Mouse (Mus musculus) ZHBTc4 (cell line): ENCODE data around the gene Tph2.
A peak's percentile ranks its signal among the peaks of the same experiment; 100 is the strongest.

Experiments used
- DNase-seq: peaks from one replicate; pipeline ENCODE4 v3.0.0-alpha.2; 2011; ENCODE audit warnings: low read depth, low spot score

The Tph2 gene

DNA sequence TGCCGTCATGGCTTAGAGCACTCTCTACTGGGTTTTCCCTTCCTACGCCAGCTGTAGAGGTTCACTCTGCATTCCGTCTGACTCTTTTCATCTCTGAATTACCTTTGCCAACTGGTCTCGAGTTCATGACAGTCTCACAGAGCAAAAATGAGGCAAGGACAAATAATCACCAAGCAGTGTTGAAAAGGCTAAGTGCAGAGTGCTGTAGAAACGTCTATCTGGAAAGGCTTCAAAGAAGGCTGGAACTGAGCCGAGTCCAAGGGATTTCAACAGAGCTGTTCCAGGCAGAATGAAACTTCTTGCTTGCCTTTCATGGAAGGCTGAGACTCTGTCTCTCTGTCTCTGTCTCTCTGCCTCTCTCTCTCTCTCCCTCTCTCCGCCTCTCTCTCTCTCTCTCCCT is 47.8 kb downstream of the Tph2 start:
- no peak for DNase-seq

DNA sequence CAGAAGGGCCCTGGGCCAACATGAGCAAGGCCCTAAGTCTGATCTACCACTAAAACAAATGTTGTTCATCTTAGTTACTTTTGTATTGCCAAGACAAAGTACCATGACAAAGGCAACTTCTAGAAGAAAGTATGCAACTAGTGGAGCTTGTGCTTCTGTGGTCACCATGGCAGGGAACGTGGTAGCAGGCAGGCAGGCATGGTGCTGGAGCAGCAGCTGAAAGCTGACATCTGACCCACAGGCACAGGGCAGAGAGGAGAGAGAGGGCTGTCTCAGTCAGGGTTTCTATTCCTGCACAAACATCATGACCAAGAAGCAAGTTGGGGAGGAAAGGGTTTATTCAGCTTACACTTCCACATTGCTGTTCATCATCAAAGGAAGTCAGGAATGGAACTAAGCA is 56.9 kb downstream of the Tph2 start:
- DNase-seq: no peak

DNA sequence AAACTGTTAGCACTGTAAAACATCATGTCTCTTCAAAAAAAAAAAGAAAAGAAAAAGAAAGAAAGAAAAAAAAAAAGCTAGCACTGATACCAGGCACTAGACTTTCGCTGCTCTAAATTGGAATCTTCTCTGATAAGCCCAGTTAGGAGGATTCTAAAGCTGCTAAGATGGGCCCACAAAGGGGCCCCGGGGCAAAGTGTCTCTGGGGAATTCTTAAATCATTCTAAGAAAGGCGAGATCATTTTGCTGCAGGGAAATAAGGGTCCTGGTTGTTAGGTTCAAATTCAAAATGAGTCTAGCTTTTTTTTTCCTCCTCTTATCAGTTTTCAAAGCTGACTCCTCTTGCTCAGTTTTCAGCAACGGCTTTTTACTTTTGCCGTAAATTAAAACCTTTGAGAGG is 59.3 kb downstream of the Tph2 start:
- DNase-seq: no peak

DNA sequence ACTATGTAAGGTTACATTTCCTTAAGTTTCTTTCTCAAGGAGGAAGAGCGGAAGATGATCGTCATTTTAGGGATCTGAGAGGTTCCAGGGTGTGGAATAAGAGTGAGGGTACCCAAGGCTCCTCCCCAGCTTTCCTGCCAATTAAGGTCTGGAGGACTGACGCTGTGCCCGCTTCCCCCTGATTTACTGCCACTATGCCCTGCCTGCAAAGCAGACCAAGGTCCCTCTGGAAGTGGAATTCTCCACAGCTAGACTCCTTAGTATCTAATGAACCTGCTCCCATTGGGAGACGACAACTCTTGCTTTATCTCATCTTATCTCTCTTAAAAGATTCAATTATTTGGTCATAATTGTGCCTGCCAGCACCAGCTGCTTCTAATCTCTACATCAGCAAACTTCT is 59.8 kb downstream of the Tph2 start:
- no peak for DNase-seq

DNA sequence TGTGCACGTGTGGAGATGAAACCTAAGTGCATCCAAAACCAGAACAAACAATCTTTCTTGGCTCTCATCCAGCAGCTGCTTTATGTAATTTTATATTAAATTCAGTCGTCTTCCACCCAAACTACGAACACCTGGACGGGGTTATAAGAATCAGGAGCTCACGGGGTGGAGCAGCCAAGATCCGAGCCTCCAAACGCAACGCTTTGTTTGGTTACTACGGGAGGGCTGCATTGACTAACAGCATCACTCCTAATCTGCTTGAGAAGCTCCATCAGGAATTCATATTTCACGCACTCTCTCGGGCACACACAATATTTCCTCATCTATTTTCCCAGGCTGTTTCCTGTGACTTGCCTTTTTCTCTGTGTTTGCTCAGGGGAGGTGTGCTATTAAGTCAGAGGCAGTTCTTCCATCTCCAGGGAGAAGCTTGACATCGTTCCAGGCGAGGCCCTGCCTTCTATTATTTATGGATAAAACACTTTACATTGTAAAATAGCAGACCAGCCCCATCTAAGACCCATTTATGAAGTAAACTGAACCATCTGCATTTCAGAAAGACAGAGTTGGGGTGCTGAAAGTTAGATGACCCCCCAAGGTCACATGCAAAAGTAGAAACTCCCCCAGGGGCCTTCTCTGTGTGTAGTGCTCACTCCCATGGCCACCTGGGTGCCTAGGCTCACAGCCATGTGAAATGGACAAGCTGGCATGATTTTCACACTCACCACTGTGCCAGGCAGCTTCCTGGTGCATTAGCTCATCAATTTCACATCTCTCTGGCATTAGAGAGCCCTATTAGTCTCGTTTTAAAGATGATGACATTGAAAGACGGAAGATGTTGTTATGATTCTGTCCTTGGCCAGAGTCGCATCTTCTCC is 76.9 kb downstream of the Tph2 start:
- no peak for DNase-seq

DNA sequence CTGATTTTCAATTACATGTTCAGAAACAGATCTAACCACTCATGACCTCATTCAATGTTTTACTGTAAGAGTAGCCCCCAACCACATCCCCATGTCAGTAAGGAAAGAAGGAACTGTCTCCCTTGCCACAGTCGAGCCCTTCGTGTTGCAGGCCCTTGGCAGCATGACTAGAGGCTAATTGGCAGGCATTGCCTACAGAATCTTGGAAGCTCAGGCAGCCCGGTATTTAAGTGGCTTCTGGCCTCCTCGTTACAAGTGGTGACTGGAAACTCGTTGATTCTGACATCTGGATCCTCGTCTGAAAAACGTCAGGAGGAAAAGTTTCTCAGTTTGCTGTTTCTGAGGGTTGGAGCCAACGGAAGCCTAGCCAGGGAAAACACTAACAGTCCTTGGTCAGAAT is 80.6 kb downstream of the Tph2 start:
- no peak for DNase-seq

DNA sequence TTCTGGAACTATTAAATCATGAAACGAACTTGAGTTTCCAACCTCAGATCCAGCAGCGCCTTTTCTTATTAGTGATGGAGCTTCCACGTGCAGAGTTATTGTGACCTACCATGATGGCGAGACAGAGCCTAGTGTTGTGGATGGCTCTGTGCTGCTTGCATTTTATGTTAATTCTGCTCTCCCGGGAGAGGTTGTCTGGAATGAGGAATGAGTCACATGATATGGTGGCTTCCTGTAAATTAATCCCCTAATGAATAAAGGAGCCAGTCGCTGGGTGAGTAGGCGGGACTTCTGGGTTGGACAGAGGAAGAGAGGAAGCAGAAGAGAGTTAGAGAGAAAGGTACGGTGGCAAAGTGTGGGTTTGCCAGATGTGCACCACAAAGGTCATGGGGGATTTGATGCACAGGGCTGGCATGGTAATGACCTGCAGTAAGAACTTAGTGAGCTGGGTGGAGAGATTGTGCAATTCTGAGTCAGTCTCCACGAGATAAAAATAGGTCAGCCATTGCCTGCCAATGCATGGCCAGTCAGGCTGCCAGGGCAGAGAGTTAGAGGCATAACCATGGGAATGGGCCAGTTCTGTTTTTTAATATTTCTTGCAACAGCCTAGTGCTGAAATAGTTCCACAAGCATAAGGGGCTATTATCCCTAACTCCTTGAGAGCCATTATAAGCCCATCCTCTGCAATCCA is 84.8 kb downstream of the Tph2 start:
- DNase-seq: peak; percentile 15

DNA sequence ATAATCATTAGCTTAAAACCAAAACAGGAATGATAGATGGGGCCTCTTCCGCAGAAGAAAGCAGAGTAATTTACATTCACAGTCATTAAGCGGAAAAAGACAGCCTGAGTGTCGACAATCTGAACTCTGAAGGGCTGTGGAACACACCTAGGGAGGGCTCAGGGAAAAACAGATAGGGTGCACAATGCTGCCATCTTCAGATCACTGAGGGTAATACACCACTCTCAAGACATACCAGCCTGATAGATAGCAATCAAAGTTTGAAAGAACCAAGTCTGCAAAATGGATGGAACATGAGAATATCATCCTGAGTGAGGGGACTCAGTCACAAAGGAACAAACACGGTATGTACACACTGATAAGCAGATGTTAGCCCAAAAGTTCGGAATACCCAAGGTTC is 87.7 kb downstream of the Tph2 start:
- peak; percentile 71 for DNase-seq

DNA sequence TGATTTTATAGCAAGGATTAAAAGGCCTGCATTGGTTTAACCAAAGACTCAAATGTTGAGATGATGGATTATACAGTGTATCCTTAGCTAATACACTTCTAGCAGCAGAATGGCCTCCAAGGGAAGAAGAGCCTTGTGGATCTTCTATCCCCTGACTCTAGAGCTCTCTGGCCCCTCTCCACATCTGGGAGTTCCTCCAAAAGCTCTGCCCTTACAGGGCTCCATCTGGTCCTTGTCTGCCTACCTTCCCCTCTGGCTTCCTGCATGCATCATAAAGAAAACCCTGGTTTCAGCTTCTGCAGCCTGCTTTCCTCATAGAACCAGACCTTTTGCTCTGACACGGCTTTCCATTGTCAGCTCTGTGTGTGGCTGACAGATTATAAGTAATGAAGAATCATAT is 88.6 kb downstream of the Tph2 start:
- DNase-seq: no peak

DNA sequence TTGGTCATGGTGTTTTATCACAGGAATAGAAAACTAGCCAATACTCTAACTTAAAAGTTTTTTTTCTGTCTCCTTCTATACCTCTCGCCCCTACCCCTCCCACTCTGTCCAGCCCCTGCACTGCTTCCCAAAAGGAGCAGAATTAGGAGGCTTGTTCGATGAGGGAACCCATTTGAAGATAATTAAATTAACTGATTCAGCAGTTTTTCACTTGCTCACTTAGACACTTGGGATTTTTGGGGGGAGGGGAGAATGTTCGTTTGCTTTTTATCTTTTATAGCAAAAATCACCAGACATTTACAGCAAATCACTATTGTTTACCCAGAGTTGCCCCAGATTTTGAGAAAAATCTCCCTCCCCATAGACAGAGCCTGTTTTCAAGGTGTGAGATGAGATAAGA is 106.6 kb downstream of the Tph2 start:
- no peak for DNase-seq

DNA sequence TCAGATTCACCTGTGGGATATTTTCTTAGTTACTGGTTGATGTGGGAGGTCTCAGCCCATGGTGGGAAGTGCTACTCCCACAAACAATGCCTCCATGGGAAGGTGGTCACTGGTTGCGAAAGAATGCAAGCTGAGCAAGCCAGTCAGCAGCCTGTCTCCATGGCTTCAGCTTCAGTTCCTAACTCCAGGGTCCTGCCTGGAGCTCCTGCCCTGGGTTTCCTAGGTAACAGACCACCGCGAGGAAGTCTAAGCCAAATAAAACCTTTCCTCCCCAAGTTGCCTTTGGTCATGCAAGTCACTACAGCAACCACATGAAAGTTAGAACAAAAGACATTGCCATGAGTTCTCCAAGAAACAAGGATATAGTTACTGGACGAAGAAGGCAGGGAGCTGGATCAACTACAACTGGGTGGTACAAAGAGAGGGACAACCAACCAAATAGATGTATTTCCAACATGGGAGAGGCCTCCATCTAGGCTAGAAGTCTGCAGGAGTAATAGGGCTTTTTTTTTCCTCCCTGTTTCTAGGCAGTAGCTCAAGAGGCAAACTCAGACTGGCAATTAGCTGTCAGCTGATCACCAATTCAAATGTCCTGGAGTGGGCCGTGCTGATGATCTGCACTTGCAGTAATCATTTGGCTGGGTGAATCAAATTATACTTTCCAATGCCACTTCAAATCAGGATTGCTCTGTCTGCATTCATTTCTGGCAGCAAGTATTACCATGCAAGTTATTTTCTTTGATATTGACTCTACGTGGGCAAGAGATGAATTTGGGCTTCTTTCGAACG is 115.5 kb downstream of the Tph2 start:
- no peak for DNase-seq

DNA sequence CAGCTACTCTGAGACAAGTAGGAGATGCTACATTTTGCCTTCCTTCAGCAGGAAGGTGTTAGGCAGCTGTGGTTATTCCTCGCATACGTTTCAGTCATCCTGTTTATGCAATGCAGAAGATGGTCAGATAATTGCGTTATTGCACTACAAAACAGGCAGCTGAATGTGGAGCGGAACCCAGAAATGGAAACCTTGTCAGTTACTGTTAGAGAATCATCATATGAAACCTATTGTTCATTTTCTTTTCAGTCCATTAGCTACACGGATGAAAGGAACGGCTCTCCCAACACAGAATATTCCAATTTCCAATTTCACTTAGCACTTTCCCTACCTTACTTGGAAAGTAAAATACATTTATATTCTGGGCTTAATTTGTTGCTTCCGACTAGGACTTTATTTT is 120.9 kb downstream of the Tph2 start:
- no peak for DNase-seq

DNA sequence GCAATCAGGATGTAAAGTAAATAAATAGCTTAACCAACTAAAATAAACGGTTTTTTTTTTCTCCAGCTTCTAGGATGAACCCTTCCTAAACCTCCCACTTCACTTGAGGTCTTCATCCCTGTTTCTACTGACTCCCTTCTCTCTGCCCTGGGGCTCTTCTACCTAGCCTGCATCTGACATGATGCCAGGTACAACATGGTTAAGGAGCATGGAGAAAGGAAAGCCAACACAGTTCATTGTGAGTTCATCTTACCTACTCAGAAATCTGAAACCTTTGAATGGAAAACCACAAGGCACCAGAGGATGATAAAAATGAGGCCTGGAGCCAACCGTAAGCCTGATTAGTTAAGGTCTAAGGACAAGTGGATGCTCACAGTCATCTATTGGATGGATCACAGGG is 123.3 kb downstream of the Tph2 start:
- DNase-seq: no peak

DNA sequence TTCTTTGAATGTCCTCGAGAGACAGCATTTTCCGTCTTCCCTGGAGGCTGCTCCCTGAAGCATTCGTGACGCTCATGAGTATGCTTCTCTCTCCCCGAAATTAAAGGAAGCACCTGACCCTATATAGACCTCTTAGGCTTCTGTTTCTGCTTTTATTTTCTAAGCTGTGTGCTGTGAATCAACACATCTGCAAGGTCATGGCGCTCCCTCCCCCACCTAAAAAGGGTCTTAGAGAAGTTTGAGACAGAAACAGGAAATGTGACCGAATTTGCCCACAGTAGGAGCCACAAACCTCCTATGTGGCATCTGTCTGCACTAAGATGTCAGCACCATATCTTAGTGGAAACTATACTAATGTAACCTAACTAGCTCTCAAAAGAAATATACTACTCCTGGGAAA is 124.1 kb downstream of the Tph2 start:
- DNase-seq: no peak

DNA sequence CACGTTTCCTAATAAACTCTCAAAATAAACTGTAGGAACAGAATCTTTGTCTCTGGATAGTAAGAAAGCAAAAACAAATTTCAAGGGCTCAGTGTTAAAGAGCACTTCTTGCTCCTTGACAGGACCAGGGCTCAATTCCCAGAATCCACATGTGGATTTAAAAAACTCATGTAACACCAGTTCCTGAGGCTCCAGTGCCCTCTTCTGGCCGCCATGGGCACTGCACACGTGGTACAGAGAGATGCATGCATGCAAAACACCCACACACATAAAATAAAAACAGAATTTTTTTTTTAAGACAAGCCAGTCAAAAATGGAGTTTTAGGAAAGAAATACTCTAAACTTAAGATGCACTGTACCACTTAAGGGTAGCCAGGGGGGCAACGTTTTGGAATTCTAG is 133.2 kb downstream of the Tph2 start:
- DNase-seq: peak; percentile 62

DNA sequence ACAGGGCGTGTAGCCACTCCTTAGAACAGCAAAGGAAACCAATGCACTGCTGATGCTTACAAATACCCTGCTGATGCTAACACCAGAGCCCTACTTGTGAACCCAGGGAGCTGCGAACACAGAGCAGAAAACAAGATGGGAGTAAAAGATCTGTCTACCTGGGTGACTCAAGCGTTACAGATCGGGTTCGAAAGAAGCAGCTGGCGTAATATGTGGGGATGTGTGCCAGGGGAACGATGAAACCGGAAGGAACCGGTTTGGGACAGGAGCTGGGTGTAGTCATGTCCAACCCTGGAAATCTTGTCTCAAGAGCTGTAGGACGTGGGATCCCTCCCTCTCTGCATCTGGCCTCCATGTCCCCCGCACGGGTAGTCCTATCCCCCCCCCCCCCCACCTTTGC is 134.1 kb downstream of the Tph2 start:
- peak; percentile 10 for DNase-seq

DNA sequence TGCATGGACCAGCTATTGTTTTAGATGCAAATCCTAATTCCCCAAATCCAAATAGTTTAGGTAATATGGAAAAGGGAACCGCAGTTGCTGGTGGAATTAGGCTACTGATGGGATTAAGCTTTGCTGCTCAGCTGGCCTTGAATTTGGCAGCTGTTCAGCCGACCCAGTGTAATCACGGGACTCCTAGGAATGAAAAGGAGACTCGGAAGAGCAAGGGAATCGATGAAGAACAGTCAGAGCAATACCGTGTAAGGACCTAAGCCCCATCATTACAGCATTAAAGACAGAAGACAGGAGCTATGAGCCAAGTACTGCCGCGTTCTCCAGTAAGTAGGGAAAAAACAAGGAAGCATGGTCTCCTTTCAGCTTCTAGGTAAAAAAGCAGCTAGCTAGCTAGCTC is 134.6 kb downstream of the Tph2 start:
- no peak for DNase-seq

DNA sequence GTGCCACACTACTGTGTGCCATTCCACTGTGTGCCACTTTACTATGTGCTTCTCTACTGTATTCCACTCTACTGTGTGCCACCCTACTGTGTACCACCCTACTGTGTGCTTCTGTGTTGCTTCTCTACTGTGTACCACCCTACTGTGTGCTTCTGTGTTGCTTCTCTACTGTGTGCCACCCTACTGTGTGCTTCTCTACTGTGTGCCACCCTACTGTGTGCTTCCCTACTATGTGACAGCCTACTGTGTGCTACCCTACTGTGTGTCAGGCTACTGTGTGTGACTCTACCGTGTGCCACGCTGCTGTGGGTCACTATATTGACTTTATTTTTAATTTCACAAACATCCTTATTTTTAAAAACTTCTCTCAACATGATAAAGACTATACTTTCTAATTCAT is 136.3 kb downstream of the Tph2 start:
- DNase-seq: no peak

DNA sequence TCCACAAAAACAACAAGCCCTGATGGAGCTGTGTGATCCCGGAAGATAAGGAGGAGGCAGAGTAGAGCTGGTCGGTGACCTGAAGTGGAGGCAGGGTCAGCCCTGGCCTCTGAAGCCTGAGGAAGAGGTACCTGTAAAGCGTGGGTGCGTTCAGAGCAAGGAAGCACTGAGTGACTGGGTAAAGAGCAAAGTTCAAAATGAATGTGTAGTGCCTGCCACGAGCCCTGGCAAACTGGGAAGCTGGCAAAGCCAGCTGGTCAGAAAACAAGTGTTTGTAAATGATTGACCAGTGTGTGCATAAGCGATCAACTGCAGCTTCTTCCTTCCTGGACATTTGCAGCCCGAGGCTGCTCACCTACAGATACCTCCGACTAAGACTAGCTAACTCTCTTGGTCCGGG is 149.1 kb downstream of the Tph2 start:
- DNase-seq: peak; percentile 41
